Mouse (Mus musculus) heart, postnatal 0 days (tissue): Measurements from ENCODE around the gene Capn12. TPM values are rescaled to one million over a fixed set of nuclear protein-coding genes. Genes with fewer than 3 reads are reported as not detected.

Source experiments
- ATAC-seq: fragments of 200-750 bp; cut with Nextera tagmentation; 2 replicates; pipeline ENCODE4 v1.8.0; 2017; ENCODE audit warnings: low read depth, moderate number of reproducible peaks, moderate library complexity; ENCODE audit not compliant: insufficient read depth
- DNase-seq: peaks from one replicate; pipeline ENCODE4 v3.0.0-alpha.2; 2016; ENCODE audit warnings: low spot score
- H3K27ac ChIP-seq: fragments of 300-500 bp; sonication (generic); 2 replicates; pipeline ENCODE4 v1.5.1; 2014; ENCODE audit warnings: low read depth, mild to moderate bottlenecking
- H3K27me3 ChIP-seq: fragments of 300-500 bp; sonication (generic); 2 replicates; pipeline ENCODE4 v1.6.1; 2014; ENCODE audit warnings: low read length, mixed read lengths; ENCODE audit not compliant: control insufficient read depth, insufficient read depth
- H3K36me3 ChIP-seq: fragments of 300-500 bp; sonication (generic); replicated peaks from 2 replicates; pipeline ENCODE4 v1.6.1; 2014; ENCODE audit warnings: low read length, mixed read lengths; ENCODE audit not compliant: control insufficient read depth, insufficient read depth
- H3K4me1 ChIP-seq: fragments of 300-500 bp; sonication (generic); 2 replicates; pipeline ENCODE4 v1.6.1; 2014; ENCODE audit warnings: antibody characterized with exemption; ENCODE audit not compliant: control insufficient read depth, insufficient read depth
- H3K4me2 ChIP-seq: fragments of 300-500 bp; sonication (generic); 2 replicates; pipeline ENCODE4 v1.6.1; 2014; ENCODE audit warnings: low read depth, mild to moderate bottlenecking, low read length, moderate library complexity
- H3K4me3 ChIP-seq: fragments of 300-500 bp; sonication (generic); 2 replicates; pipeline ENCODE4 v1.5.1; 2014; ENCODE audit warnings: low read depth, low read length
- H3K9ac ChIP-seq: fragments of 300-500 bp; sonication (generic); replicated peaks from 2 replicates; pipeline ENCODE4 v1.6.1; 2014; ENCODE audit warnings: low read depth, low read length, mixed read lengths
- H3K9me3 ChIP-seq: fragments of 300-500 bp; sonication (generic); replicated peaks from 2 replicates; pipeline ENCODE4 v1.6.1; 2016; ENCODE audit warnings: low read length; ENCODE audit not compliant: control insufficient read depth
- CTCF ChIP-seq: IDR thresholded peaks from 2 replicates; pipeline ENCODE4 v1.5.1; 2016; ENCODE audit warnings: antibody characterized with exemption, control low read depth, low read depth
- EP300 ChIP-seq: IDR thresholded peaks from 2 replicates; pipeline ENCODE4 v1.6.1; 2016; ENCODE audit warnings: antibody characterized with exemption, low read depth
- WGBS: fragments of 180-500 bp; shearing (Covaris S2); extraction: QIAGEN DNeasy Blood & Tissue Kit; methylation state at CpG from one replicate; pipeline ENCODE4 v1.1.7; 2014; 5-methylcytosine and 5-hydroxymethylcytosine counted together
- polyA plus RNA-seq: library from polyadenylated mRNA; unstranded; fragments of >200 nt; fragmentation: Nextera tagmentation; extraction: Ambion mirVana; gene quantifications from 2 replicates; pipeline ENCODE4 v1.2.1, GENCODE M21; 2015
- total RNA-seq: library from RNA; depleted of rRNA; stranded (reverse); fragments of >200 nt; gene quantifications from 2 replicates; pipeline ENCODE4 v1.2.3, GENCODE M21; 2014; ENCODE audit warnings: low replicate concordance; rRNA removed

The Capn12 gene
- not detected in 2 replicates for total RNA-seq
- polyA plus RNA-seq, result 0.26 TPM in 2 replicates

DNA sequence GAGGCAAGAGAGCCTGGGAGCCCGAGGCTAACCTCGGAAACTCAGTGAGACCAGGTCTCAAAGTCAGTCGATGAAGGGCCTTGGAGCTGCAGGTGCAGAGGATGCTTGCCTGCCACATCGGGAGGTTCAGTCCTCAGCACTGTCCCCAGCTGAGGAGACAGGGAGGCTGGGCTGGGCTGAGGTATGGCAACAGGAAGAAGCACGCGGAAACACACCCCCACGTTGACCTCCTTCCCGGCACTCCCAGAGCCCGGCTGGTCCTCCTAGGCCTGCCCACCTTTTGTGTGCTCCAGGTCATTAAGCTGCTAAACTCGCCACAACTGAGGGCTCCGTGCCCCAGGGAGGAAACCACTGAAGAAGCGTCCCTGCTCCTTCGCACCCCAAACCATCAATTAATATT is at the start of gene Capn12:
Gene Capn12, plus strand, starts transcription at position 224 of the 400 bp plus-strand sequence.
- TF ChIP-seq CTCF (no peak), EP300 (no peak)
- ATAC-seq (no peak), DNase-seq (no peak)
- no peaks in the 10 kb centered on the region for H3K4me1 ChIP-seq
- H3K9ac ChIP-seq, result no peak within 1 kb of the TSS
- no peak within 1 kb of the TSS for H3K4me3 ChIP-seq
- H3K4me2 ChIP-seq, result no peak within 1 kb of the TSS; the same call in 1 of the 2 replicates
- H3K9me3 ChIP-seq, result no peaks in the 10 kb centered on the region
- no peaks in the 10 kb centered on the region for H3K36me3 ChIP-seq
- WGBS, result 50% methylated on average over 13 of the region's 13 CpGs
- H3K27ac ChIP-seq, result no peak within 1 kb of the TSS
- no peaks in the 10 kb centered on the region for H3K27me3 ChIP-seq

DNA sequence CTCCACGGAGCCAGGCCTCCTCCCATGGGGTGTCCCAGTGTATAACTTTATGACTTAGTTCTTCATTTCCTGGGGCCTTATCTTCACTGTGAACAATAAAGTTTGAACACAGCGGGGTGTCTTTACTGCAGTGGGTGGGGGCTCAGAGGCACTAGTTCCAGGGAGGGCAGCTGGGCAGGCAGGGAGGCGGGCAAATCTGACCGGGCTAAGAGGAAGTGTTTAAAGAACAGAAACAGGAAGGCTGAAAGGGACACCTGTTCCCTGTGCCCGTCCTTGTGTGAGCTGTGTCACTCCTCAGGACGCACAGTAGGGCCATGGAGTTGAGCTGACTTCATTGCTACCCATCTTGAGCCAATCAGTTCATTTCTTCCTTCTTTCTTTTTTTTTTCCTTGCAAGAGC is 49.1 kb upstream of the Capn12 start:
- H3K36me3 ChIP-seq, result peaks cover 30% of the 10 kb centered on the region
- no peaks in the 10 kb centered on the region for H3K27me3 ChIP-seq
- no peak overlapping the region for H3K4me3 ChIP-seq
- H3K4me1 ChIP-seq, result peaks cover 20% of the 10 kb centered on the region
- TF ChIP-seq EP300, result no peak
- TF ChIP-seq CTCF, result no peak
- 81% methylated on average over 6 of the region's 6 CpGs for WGBS
- no peaks in the 10 kb centered on the region for H3K9me3 ChIP-seq
- H3K4me2 ChIP-seq, result no peak overlapping the region
- no peak overlapping the region for H3K27ac ChIP-seq
- DNase-seq, result no peak
- ATAC-seq, result no peak
- H3K9ac ChIP-seq, result no peak overlapping the region

DNA sequence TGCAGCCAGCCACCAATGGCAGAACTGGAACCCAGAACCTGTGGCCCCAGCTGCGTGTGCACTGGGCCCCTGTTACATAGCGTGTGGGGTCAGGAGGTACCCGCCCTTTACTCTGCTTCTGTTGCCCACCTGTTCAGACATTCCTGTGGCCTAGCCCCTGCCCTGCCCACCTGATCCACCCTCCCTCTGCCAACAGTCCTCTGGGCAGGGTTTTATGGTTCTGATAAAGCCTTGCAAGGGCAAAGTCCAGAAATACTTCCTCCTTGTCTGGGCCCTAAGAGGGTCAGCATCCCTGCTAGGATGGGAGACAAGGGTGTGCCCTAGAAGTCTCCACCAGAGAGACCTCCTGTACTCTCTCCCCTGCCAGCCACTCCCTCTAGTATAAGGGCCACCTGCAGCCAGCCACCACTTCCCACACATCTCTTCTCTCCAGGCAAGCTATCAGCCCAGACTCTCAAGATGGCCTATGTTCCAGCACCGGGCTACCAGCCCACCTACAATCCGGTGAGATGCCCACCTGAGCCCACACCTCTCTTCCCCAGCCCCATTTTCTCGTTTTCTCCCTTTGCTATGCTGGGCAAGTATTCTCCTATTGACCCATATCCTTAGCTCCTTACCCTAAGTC is 47.4 kb upstream of the Capn12 start, which contains the start of gene Lgals4:
Gene Lgals4, plus strand, starts transcription at position 132 of the 625 bp plus-strand sequence.
- DNase-seq (no peak), ATAC-seq (no peak)
- TF ChIP-seq EP300 (no peak), CTCF (no peak)
- Histone ChIP-seq H3K27me3 (no peaks in the 10 kb centered on the region), H3K9ac (no peak within 1 kb of the TSS), H3K27ac (no peak within 1 kb of the TSS), H3K4me2 (no peak within 1 kb of the TSS), H3K4me3 (no peak within 1 kb of the TSS), H3K4me1 (peaks cover 13% of the 10 kb centered on the region), H3K36me3 (peaks cover 26% of the 10 kb centered on the region), H3K9me3 (no peaks in the 10 kb centered on the region)
- 86% methylated on average over 6 of the region's 6 CpGs for WGBS

DNA sequence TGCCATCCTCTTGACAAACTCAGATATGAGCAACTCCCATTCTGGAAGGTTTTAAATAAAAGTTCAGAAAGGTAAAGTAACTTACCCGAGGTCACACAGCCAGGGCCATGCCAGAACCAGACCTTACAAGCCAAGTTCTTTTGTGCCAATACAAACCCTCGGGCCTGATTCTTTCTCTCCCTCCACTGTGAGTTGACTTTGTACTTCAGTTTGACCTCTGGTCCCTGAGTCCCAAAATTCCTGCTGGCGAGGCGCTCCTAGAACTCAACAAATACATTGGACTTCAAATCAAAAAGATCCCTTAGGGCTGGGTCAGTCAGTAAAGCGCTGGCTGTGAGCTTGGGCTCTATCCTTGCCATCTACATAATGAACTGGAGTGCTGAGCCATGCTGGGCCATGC is 44.3 kb upstream of the Capn12 start:
- Histone ChIP-seq H3K4me1 (no peaks in the 10 kb centered on the region), H3K4me2 (no peak overlapping the region), H3K27ac (no peak overlapping the region), H3K27me3 (no peaks in the 10 kb centered on the region), H3K9ac (no peak overlapping the region), H3K9me3 (no peaks in the 10 kb centered on the region), H3K4me3 (no peak overlapping the region), H3K36me3 (peaks cover 5% of the 10 kb centered on the region; the same call in 1 of the 2 replicates)
- WGBS, result 81% methylated on average over 5 of the region's 5 CpGs
- TF ChIP-seq CTCF (no peak), EP300 (no peak)
- no peak for ATAC-seq
- DNase-seq, result no peak

DNA sequence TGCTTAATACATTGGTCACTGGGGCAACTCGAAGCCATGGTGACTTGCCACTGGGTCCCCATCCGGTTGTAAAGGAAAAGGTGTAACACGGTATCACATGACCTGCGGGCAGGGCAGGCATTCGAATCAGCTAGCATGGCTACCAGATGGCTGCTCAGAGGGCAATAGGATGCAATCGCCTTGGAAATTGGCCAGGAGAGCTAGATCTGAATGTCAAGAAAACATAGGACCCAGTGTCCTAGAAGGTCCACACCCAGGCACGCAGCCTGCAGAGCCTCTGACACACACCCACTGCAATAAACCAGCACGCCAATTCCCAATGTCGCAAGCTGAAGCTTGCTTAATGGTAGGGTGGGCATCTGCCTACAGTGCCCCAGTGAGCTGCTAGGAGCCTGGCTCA is 42.9 kb upstream of the Capn12 start:
- no peak for DNase-seq
- no peak overlapping the region for H3K4me2 ChIP-seq
- H3K9me3 ChIP-seq, result no peaks in the 10 kb centered on the region
- H3K4me3 ChIP-seq, result no peak overlapping the region
- no peak overlapping the region for H3K9ac ChIP-seq
- TF ChIP-seq EP300, result no peak
- no peak for TF ChIP-seq CTCF
- no peaks in the 10 kb centered on the region for H3K27me3 ChIP-seq
- WGBS, result 78% methylated on average over 9 of the region's 9 CpGs
- no peak overlapping the region for H3K27ac ChIP-seq
- no peak for ATAC-seq
- H3K4me1 ChIP-seq, result no peaks in the 10 kb centered on the region
- no peaks in the 10 kb centered on the region for H3K36me3 ChIP-seq

DNA sequence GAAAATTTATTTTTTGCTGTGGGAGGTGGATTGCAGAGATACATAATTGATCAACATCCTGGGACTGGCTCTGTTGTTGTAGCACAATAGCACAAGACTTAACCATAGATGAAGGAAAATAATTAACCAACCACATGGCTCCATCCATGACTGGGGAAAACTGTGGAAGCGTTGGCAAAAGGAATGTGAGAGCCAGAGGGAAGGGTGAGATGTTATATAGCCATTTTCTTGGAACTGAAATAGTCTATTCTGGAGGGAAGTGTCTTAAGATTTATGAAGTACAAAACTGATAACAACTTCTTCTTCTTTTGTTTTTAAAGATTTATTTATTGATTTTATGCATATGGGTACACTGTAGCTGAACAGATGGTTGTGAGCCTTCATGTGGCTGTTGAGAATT is 33.9 kb upstream of the Capn12 start:
- H3K4me3 ChIP-seq, result no peak overlapping the region
- no peaks in the 10 kb centered on the region for H3K9me3 ChIP-seq
- no peaks in the 10 kb centered on the region for H3K27me3 ChIP-seq
- no peaks in the 10 kb centered on the region for H3K36me3 ChIP-seq
- no peak for ATAC-seq
- H3K27ac ChIP-seq, result no peak overlapping the region
- H3K4me1 ChIP-seq, result no peaks in the 10 kb centered on the region
- no peak for DNase-seq
- TF ChIP-seq EP300 (no peak), CTCF (no peak)
- WGBS, result 79% methylated on average over 1 of the region's 1 CpGs
- H3K9ac ChIP-seq, result no peak overlapping the region
- H3K4me2 ChIP-seq, result no peak overlapping the region
